Mouse (Mus musculus): Measurements from ENCODE around the gene Morc4.

Morc4 gene

DNA sequence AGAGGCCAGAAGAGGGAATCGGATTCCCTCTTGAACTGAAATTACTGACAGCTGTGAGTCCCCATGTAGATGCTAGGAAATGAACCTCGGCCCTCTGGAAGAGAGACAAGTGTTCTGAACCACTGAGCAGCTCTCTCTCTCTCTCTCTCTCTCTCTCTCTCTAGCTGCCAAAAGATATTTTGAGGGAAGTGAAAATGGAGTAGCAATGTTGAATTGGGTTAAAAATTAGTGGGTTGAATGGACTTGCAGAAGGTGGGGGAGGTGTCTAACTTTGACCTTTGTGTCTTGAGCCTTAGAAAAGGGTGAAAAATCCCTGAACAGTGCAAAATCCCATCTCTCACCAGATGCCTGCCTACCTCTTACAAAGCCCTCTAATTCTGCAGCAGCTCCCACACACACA is 64.1 kb downstream of the Morc4 start:
- in situ Hi-C loops (cut with MboI) = no loop called here

DNA sequence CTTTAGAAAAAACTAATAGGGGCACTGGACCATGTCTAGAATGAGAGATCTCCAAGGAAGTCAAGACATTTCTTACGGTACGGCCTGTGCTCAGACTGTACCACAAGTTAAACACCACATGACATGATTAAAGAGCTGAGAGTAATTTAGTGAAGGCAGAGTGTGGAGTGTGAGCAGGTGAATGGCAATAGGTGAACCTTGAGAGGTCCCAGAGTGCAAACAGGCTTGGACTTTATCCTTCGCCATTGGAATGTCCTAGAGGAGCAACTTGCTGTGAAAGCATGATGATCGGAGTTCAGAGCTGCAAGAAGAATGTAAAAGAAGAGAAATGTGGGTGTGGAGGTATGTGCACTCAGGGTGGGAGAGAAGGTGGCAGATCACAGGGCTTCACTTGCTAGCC is 65.6 kb downstream of the Morc4 start:
- in situ Hi-C loops (cut with MboI) = no loop called here

DNA sequence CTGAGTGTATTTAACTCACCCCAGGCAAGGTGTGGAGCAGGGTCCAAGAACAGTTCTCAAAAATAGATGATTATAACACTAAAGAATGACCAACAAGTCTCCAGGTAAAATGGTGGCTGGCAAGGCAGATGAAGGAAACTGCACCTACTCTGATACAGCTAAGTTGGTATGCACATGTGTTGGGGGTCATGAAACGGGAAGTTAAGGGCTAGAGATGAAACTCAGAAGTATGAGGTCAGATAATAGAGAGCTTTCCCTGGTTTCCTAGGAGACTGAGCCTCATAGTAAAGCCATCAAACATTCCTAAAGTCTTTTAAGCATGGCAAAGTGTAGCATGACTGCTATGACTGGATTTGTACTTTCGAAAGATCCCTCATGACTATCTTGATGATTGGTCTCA is 68.4 kb downstream of the Morc4 start:
- in situ Hi-C loops (cut with MboI) = no loop called here

DNA sequence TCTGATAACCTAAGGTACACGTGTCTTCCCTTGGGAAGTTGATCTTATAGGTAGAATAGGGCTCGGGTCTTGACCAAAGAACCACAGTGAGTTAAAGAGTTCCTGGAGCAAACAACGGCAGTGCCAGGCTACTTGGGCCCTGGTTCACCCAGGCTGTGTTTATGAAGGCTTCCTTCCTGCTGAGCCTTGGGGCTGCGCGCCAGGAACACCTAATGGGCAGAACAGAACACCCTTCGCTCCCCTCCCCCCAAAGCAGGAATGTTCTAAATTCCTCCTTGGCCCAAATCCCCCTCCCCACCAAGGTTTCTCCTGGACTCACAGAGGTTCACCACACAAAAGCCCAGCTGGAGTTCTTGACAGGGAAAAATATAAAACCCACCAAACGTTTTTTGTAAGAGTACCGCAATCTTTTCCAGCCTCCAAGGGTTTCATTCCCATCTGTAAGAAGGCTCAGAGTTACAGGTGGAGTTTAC is 71.0 kb downstream of the Morc4 start, which contains the start of gene Cldn2:
Cldn2 (plus strand) TSS at position 423 of the 473 bp plus-strand sequence.
- in situ Hi-C loops (cut with MboI) = no loop called here

DNA sequence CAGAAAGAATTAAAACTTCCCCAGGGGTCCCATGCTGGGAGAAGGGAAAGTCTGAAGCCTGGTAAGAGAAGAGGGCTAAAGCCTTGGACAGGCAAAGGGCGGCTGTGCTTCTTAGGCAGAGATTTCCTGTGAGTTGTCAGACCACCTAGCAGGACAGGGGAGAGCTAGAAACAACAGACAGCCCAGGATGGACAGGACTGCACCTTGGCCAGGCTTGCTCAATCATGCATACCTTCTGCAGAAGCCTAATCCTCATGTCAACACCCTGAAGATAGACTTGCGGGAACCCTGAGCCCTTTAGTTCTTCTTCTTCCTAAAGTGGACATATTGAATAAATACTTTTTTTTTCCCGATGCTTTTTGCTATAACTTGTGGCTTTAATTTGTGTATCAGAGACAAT is 71.5 kb downstream of the Morc4 start:
- in situ Hi-C loops (cut with MboI) = no loop called here

DNA sequence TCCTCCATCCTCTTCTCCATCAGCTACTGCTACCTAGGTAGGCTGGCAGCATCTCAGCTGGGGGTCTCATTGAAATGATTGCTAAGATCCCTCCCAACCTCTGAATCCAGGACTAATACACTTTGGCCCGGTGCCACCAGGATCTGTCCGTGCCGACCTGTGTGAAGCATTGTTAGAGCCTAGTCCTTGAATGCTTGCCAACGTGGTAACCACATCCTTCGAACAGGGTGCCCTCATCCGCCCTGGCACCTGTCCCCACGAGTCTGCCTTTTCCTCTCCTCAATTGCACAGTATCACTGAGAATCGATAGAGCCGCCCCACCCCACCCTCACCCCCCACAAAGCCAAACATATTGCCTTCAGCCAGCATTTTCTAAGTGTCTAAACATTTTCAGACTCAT is 73.6 kb downstream of the Morc4 start:
- in situ Hi-C loops (cut with MboI) = no loop called here

- in situ Hi-C loops (cut with MboI) = no loop called here
Measured at GRCm38 (mm10) chrX:139796037-139796436, 75.4 kb downstream of the Morc4 start.

DNA sequence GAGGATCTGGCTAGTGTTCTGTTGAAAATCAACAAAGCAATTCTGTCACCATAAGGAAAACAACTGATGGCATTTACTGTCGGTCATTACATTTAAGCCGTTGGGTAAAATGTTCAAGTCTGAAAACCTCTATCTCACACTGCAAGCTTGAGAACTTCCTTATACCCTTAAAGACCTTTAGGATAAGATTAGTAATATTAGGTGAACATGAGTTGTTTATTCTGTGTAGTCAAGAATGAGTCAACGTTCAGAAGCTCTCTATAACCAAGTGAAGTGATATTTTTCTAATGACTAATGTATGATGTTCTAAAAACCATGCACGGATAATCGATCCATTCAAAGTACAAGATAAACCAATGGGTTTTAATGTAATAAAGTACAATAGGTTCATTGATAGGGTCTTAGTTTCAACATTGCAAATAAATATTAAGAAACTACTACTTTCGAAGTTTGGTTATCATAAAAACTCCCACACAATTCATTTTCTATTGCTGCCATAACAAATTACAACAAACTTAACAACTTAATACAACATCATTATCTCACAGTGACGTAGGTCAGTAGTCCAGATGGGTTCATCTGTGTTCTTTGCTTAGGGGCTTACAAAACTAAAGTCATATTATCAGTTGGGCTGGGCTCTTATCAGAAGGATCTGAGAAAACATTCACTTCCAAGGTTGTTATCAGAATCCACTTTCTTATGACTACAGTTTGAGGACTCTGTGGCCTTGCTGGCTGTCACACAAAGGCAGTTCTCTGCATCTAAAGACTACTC is 77.2 kb downstream of the Morc4 start:
- in situ Hi-C loops (cut with MboI) = no loop called here

DNA sequence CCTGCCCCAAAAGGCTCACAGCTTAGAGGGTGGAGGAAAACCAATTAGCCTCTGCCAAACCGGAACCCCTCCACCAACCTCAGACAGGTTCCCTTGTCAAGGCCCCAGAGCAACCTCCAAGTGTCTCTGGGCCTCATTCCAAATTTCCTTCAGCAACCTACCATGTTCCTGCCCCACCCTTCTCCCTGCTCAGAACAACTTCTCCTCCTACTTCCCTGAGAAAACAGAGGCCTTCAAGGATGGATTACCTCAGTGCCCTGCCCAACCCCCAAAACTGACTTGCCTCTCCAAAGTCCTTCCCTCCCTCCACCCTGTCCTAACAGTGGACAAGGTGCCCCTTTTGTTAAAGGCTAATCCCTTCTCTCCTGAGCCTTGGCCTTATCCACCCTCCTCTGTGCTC is 85.7 kb downstream of the Morc4 start:
- in situ Hi-C loops (cut with MboI) = no loop called here

GRCm38 (mm10) chrX:139783045-139783422 is 88.4 kb downstream of the Morc4 start:
- in situ Hi-C loops (cut with MboI) = no loop called here

- in situ Hi-C loops (cut with MboI) = no loop called here
Measured at GRCm38 (mm10) chrX:139782278-139783044, 89.0 kb downstream of the Morc4 start, which contains the start of gene Ripply1. Gene Ripply1, minus strand, starts transcription at chrX:139782353.

DNA sequence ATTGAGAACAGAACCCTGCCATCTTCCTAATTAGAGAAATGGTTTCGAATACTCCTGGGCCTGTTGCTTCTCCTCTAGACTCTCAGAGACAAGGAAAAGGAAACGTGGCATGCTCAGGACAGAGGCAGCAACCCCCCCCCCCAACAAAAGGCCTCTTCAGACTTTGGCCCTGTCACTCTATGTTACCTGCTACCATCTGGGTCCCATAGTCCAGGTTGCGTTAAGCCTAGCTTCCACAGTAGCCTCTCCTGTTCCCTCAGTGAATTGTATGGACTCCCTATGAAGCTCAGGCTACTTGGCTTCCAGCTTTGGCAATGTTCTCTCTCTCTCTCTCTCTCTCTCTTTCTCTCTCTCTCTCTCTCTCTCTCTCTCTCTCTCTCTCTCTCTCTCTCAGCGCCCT is 89.9 kb downstream of the Morc4 start:
- in situ Hi-C loops (cut with MboI) = no loop called here

GRCm38 (mm10) chrX:139780988-139781387 is 90.5 kb downstream of the Morc4 start:
- in situ Hi-C loops (cut with MboI) = no loop called here

DNA sequence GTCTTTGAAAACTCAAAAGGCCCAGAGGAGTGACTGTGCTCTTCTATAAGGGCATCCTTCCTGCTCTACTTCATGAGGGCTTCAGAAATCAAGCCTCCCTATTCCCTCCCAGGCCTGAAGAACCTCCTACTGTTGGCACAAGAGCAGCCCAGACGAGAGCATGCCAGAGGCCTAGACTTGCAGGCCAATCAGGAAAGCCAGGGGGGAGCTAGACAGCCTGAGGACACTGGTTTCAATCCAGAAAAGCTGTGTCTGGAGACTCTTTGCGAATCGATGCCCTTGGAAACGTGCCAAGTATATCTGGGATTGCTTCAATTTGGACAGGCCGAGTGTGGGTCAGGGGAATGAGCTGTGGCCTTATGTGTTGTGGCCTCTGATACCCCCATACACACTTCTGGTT is 92.1 kb downstream of the Morc4 start:
- in situ Hi-C loops (cut with MboI) = no loop called here

DNA sequence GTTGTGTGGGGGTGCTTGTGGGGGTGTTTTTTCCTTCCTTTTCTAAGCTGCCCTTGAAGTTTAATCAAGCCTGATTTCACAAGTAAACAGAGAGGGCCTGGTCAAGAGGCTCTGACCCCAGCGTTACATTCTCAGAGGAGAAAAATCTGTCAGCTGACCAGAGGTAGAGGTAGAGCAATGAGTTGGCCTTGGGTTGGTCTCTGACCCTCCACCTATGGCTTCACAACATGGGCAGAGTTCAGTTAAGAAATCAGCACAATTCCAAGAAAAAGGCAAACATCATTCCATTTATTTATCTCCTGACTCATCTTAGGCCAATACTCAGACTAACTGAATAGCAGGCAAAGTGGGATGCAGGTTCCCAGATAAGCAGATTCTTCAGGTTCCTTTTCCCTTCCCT is 92.6 kb downstream of the Morc4 start:
- in situ Hi-C loops (cut with MboI) = no loop called here

- in situ Hi-C loops (cut with MboI) = no loop called here
Measured at GRCm38 (mm10) chrX:139777357-139777756, 94.1 kb downstream of the Morc4 start.

DNA sequence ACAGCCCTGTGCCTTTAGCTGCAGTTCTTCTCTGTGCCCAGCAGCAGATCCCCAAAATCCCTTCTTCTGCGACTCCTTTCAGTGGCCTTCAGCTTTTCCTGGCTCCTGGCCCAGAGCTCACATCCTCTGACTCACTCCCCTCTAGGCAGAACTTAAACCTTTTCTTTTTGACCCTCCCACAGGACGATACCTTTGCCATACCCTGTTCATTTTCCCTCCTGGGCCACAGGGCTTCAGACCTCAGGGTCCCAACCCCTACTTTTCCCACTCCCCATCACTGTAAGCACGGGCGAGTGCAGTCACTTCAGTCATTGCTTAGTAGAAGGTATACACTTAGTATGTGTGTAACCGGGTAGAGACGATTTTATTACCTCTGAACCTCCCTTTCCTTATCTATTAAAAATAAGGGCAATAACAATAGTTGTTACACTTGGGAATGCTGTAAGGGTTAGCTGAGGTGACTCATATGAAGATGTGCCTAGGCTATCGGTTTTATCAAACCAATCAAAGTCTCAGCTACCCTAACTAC is 96.3 kb downstream of the Morc4 start:
- in situ Hi-C loops (cut with MboI) = no loop called here

DNA sequence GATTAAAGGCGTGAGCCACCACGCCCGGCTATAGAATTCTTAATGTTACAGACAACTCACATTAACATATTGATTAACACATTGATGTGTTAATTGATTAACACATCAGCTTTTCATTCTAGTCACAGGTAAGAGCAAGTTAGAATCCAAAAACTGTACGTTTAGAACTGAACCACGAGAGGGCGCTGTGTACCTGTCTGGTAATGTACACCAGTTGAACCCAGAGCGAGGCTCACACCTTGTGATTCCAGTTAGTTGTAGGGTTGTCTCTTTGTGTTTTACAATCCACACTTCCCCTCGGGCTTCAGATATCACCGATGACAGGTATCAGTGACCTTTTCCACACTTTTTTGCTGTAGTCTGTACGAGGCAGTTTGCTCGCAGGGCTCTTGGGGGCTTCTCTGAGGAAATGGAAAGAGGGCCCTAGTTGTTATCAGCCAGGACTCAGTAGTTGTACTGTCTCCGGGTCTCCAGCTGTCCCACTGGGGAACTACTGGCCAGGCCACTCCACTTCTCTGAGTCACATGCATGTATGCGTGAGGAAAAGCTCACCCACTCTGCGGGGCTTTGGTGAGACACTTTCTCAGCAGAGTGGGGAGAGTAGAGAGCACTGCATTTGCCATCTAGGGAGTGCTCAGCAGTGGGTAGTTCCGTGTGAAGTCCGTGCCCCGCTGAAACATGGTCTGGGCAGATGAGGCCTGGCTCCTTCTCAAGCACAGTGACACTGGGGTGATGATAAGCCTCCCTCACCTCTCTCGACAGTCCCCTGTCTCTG is 97.0 kb downstream of the Morc4 start:
- in situ Hi-C loops (cut with MboI) = no loop called here

All from mature B cell (primary cell).